Mouse (Mus musculus): ENCODE data around the gene Gm13889. TPM values are rescaled to one million over a fixed set of nuclear protein-coding genes. Genes with fewer than 3 reads are reported as not detected.

The Gm13889 gene
- polyA plus RNA-seq (2012; rRNA removed; ENCODE audit: low replicate concordance) = 8.4 and 39.6 TPM in 2 replicates

DNA sequence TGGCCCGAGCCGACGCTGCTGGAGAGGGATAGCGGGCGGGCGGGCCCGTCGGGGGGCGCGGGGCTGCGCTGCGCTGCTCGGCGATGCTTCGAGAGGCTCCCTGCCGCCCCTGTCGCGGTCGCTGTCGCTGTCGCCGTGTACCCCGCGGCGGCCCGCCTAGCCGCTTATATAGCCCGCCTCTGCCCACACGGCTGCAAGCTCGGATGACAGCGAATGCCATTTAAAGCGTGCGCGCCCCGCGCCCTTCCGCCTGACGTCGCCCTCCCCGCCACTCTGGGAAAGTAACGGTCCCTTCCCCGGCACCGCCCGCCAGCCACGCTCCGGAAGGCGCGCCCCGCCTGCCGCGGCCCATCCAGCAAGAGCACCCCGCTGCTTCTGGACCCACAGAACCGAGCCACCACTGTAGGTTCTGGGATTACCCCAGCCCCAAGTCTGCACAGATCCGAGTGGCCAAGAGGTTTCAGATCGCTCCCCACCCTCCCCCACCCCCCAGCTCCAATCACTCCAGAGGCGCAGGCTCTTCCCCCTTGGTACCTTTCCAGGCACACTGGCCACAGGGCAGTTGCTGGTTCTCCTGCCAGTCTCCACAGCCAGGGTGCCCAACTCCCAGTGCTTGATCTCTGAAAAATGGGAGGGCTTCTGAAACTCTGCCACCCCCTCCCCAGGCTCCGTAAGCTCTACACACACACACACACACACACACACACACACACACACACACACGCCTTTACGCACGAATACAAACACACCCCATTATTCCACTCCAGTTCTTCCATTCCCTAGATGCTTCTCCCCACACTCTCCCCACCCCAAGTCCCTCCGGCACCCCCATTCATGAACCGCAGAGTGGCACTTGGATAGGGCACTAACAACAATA lies at the start of gene Gm13889:
Gene Gm13889 (minus strand): TSS at position 294 of the 877 bp plus-strand sequence.

GRCm38 (mm10) chr2:93996254-93996653 lies 39.3 kb upstream of the Gm13889 start, which contains the start of gene Gm27027:
Gene Gm27027 (minus strand): TSS chr2:93996354.

Other genes starting within 250 kb of the Gm13889 start
- 45.0 and 47.8 TPM in 2 replicates for gene Ext2, start 134.6 kb downstream of the Gm13889 start, polyA plus RNA-seq (2012; rRNA removed; ENCODE audit: low replicate concordance)
- gene Accs, start 107.3 kb downstream of the Gm13889 start, polyA plus RNA-seq (2012; rRNA removed; ENCODE audit: low replicate concordance) = 21.6 and 24.9 TPM in 2 replicates
- gene Accsl, start 88.0 kb downstream of the Gm13889 start, polyA plus RNA-seq (2012; rRNA removed; ENCODE audit: low replicate concordance) = 0.29 and 0.55 TPM in 2 replicates
- gene Gm27027, start 39.2 kb upstream of the Gm13889 start, polyA plus RNA-seq (2012; rRNA removed; ENCODE audit: low replicate concordance) = not detected in 2 replicates
- 29.3 and 54.1 TPM in 2 replicates for gene Alkbh3, start 53.6 kb upstream of the Gm13889 start, polyA plus RNA-seq (2012; rRNA removed; ENCODE audit: low replicate concordance)
- 36.6 and 83.7 TPM in 2 replicates for gene Hsd17b12, start 200.8 kb upstream of the Gm13889 start, polyA plus RNA-seq (2012; rRNA removed; ENCODE audit: low replicate concordance)